Mouse (Mus musculus) cerebellum, postnatal 10 days (tissue): ENCODE measurements around the gene Rab10.
"Not testable (repeated sequence)": the region's sequence is repeated elsewhere in the genome, so short reads cannot be mapped to it uniquely, and the experiment has no call there.

Source experiments
- DNase-seq, 2 experiments: peaks; one replicate each; pipeline ENCODE4 v3.0.0; 2021; ENCODE audit warnings: mixed read lengths in 2 of 2

The Rab10 gene

GRCm38 (mm10) chr12:3309391-3310320 lies at the start of gene Rab10:
Gene Rab10 (minus strand): TSS chr12:3309969.
- peak; percentile 99 to 100 for DNase-seq

- peak; percentile 89 to 92 for DNase-seq
These were observed 49.5 kb upstream of the Rab10 start for GRCm38 (mm10) chr12:3359302-3359701.

GRCm38 (mm10) chr12:3356824-3357223 lies 47.1 kb upstream of the Rab10 start:
- DNase-seq: no peak

- DNase-seq: no peak
These were observed 45.3 kb upstream of the Rab10 start for GRCm38 (mm10) chr12:3355068-3355467.

- DNase-seq: no peak
These were observed 42.4 kb upstream of the Rab10 start for GRCm38 (mm10) chr12:3352216-3352615.

GRCm38 (mm10) chr12:3350136-3350535 lies 40.4 kb upstream of the Rab10 start:
- DNase-seq: peak; percentile 25 to 59

GRCm38 (mm10) chr12:3349387-3349786 lies 39.6 kb upstream of the Rab10 start:
- DNase-seq: no peak

GRCm38 (mm10) chr12:3347682-3348081 lies 37.9 kb upstream of the Rab10 start:
- no peak for DNase-seq

- no peak for DNase-seq
These were observed 35.3 kb upstream of the Rab10 start for GRCm38 (mm10) chr12:3345038-3345437.

- no peak for DNase-seq
These were observed 34.4 kb upstream of the Rab10 start for GRCm38 (mm10) chr12:3344155-3344554.

- no peak for DNase-seq
These were observed 29.2 kb upstream of the Rab10 start for GRCm38 (mm10) chr12:3338931-3339330.

GRCm38 (mm10) chr12:3329677-3330076 lies 19.9 kb upstream of the Rab10 start:
- DNase-seq: no peak

- DNase-seq: no peak
These were observed 15.5 kb upstream of the Rab10 start for GRCm38 (mm10) chr12:3325232-3325631.

- peak in 1 of 2 experiments; percentile 7 for DNase-seq
These were observed 13.5 kb upstream of the Rab10 start for GRCm38 (mm10) chr12:3323241-3323640.

- DNase-seq: no peak
These were observed 9.6 kb upstream of the Rab10 start for GRCm38 (mm10) chr12:3319377-3319776.

- no peak for DNase-seq
These were observed 7.2 kb upstream of the Rab10 start for GRCm38 (mm10) chr12:3316937-3317336.

- DNase-seq: no peak
These were observed 6.3 kb upstream of the Rab10 start for GRCm38 (mm10) chr12:3316083-3316482.

GRCm38 (mm10) chr12:3312886-3313285 lies 3.1 kb upstream of the Rab10 start:
- DNase-seq: no peak

- no peak for DNase-seq
These were observed 538 bp upstream of the Rab10 start for GRCm38 (mm10) chr12:3310321-3310692.

- DNase-seq: peak; percentile 55 to 56
These were observed 1.1 kb downstream of the Rab10 start for GRCm38 (mm10) chr12:3308541-3309241.

- no peak for DNase-seq
These were observed 2.2 kb downstream of the Rab10 start for GRCm38 (mm10) chr12:3307587-3307986.

- no peak for DNase-seq
These were observed 4.5 kb downstream of the Rab10 start for GRCm38 (mm10) chr12:3305238-3305637.

GRCm38 (mm10) chr12:3297622-3298021 lies 12.1 kb downstream of the Rab10 start:
- DNase-seq: not testable (repeated sequence)

- DNase-seq: no peak
These were observed 13.7 kb downstream of the Rab10 start for GRCm38 (mm10) chr12:3296056-3296455.
